Mouse (Mus musculus) skeletal muscle tissue, postnatal 0 days (tissue): Measurements from ENCODE around the gene Olfm4. TPM values are rescaled to one million over a fixed set of nuclear protein-coding genes. Genes with fewer than 3 reads are reported as not detected.

Experiments
- polyA plus RNA-seq: library from polyadenylated mRNA; unstranded; fragments of >200 nt; fragmentation: Nextera tagmentation; extraction: Ambion mirVana; gene quantifications from 2 replicates; pipeline ENCODE4 v1.2.1, GENCODE M21; 2015

Gene Olfm4
- 0.08 and 0.30 TPM in 2 replicates for polyA plus RNA-seq

DNA sequence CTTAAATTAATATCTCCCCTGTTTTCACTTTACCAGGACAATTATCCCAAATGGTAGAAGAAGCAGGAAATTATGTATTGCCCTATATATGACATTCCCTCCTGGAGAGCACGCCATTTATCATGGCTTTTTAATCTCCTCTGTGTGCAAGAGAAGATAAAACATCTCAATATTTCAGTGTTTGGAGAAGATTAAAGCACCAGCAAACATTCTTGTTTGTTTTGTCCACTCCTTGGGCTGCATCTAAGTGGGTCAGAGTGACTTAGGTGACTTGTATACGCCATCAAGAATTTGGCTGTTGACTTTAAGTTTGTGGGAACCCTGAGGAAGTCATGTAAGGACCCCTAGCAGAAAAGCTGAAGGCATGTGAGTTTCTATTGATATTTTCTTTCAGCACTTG lies at the start of gene Olfm4:
TSS of gene Olfm4 (plus strand) at position 301 of the 400 bp plus-strand sequence.

Other genes with a start within 250 kb of the Olfm4 start
- 0.04 and 0.09 TPM in 2 replicates for gene Pcdh8, start 212.8 kb upstream of the Olfm4 start, polyA plus RNA-seq